Mouse (Mus musculus) mature B cell (primary cell): ENCODE results near the gene Rnf26.

Source experiments
- in situ Hi-C: fragments of 300-500 bp; cut with MboI; formaldehyde crosslinking; loops from 2 replicates; pipeline ENCODE4 v1.14.3; 2019

Rnf26 gene

GRCm38 (mm10) chr9:44113105-44113789 lies at the start of gene Rnf26, which contains the start of gene Gm49380:
Gene Rnf26, minus strand, starts transcription at chr9:44113517.
Gene Gm49380, minus strand, starts transcription at chr9:44113500.
- in situ Hi-C loops, result no loop called here

DNA sequence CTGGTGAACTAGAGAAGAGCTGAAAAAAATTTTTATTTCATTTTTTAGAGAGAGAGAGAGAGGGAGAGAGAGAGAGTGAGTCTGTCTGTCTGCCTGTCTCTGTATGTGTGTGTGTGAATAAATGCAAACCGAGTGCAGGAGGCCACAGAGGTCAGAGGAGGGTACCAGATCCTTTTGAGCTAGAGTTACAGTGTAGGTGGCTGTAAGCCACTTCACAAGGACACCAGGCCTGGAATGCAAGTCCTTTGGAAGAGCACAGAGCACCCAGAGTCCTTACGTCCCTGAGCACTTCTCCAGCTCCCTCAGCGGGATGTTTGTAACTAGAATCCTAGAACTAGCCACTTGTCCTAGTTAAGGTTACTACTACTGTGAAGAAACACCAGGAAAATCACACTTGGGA lies 46.6 kb upstream of the Rnf26 start:
- in situ Hi-C loops, result no loop called here

DNA sequence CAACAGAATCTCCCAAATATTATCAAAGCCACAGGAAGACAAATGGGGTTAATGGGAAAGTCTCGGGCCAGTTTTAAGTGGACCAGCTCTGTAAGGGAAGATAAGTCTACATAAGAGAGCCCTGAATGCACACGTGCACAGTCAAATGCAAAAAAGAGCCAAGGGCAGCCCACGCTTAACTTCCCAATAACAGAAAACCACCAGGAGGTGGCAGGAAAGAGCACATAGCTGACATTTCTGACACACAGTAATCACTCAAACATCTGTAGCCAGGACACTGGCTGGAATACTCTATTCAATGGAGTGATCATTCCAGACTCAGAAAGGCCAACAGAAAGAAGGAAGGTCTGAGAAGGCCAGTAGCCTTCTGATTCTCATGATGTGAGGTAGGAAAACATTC lies 34.0 kb upstream of the Rnf26 start:
- in situ Hi-C loops, result no loop called here

DNA sequence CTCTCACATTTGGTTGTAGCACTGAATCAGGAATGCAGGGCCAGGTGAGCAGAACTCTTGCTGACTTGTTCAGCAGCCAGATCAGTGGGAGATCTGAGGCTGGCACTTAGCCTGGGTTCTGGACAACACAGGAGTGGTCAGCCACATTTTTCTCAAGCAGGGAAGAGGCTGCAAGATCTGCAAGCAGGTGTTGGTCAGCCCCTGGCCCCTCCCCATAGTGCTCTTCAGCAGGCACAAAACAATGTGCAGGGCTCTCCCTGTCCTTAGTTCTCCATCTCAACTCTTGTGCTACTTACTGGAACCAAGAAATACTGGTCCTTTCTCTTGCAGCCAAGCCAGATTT lies 31.4 kb upstream of the Rnf26 start:
- in situ Hi-C loops, result no loop called here

DNA sequence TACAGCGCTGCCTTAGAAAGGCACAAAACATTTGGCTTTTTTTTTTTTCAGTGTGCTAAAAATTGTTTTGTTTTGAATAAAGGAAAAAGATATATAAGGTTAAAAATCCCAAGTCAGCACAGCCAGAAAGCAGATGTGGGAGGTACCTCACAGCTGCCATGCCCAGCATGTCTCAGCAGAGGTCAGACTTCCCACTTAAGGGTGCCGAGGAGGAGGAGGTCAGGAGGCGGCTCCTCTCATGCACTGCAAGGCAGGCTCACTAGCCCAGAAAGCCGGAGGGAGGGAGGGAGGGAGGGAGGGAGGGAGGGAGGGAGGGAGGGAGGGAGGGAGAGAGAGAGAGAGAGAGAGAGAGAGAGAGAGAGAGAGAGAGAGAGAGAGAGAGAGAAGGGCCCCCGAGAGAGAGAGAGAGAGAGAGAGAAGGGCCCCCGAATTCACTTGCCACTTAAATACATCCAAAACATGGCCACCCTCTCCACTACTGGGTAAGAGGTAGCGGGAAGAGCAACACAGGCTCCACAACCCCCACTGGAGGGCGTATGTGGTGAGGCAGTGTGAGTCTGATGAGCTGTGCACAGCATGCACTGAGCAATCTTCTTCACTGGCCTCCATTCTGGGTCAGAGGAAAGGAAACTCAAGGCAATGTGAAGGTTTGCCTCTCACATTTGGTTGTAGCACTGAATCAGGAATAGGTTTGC lies 30.9 kb upstream of the Rnf26 start:
- in situ Hi-C loops, result no loop called here

GRCm38 (mm10) chr9:44143421-44143820 lies 30.1 kb upstream of the Rnf26 start:
- in situ Hi-C loops, result no loop called here

- in situ Hi-C loops, result no loop called here
Measured at GRCm38 (mm10) chr9:44141951-44142350, 28.6 kb upstream of the Rnf26 start.

- in situ Hi-C loops, result no loop called here
Measured at GRCm38 (mm10) chr9:44137846-44138245, 24.5 kb upstream of the Rnf26 start.

GRCm38 (mm10) chr9:44135731-44136411 lies 22.6 kb upstream of the Rnf26 start:
- in situ Hi-C loops, result no loop called here

- in situ Hi-C loops, result no loop called here
Measured at GRCm38 (mm10) chr9:44134851-44135730, 21.8 kb upstream of the Rnf26 start.

DNA sequence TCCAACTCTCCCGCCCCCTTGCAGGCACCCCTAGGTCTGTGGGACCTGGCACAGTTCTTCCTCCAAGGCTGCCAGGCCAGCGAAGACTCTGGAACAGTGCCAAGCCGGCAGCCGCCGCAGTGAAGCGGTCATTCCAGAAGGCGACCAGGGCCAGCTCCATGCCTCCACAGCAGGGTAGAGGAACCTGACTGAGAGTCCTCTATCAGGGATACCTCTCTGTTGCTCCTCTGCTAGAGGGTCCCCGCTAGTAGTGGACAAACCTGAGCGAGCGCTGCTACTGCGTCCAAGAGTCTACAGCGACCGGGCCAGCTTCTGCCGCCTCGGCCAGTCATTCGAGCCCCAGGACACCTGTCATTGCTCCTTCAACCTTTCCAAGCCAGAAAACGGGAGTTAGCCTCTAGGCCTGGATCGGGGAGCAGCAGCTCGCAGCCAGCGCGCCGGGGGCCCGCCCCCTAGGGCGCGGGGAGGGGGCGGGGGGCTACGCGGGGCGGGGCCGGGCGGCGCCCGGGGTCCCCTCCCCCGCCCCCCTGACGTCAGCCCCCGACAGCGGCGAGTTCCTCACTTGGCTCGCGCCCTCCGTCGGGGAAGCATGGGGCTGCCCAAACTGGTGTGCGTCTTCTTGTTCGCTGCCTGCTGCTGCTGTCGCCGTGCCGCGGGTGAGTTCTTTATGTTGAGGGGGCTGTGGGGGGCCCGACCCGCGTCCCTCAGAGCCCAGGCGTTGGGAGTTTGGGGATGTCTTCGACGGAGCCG lies 21.0 kb upstream of the Rnf26 start, which contains the start of gene Mcam:
Gene Mcam, plus strand, starts transcription at position 369 of the 750 bp plus-strand sequence.
- in situ Hi-C loops, result no loop called here

DNA sequence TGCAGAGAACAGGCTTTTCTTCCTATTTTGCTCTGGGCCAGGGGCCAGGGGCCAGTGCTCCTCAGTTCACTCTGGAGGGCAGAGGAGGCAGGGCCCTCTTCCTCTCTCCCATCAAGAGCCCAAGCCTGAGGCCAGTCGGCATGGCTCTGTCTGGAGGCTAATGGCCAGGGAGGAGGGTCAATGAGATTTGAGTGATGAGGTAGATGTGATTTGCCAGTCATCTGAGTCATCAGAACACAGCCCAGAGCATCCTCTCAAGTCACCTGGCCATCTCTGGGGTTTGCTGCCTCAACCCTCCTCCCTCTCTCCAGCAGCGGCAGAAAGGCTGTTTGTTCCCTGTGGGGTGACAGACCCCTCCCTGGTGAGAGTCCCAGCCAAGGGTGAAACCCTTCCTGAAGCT lies 20.0 kb upstream of the Rnf26 start:
- in situ Hi-C loops, result no loop called here

GRCm38 (mm10) chr9:44132200-44132599 lies 18.9 kb upstream of the Rnf26 start:
- in situ Hi-C loops, result no loop called here

DNA sequence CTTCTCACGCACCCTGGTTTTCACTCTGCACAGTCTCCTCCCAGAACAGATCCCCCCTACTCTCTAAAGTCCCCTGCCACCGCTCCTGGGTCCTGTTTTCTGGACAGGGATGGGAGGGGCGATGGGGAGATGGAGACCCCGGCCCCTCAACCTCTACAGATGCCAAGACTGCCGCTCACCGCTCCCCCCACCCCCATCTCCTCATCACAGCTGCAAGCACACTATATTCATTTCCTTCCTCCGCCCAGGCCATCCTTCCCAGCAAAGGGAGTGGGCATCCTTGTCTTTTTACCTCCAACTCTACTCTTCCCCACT lies 17.9 kb upstream of the Rnf26 start:
- in situ Hi-C loops, result no loop called here

DNA sequence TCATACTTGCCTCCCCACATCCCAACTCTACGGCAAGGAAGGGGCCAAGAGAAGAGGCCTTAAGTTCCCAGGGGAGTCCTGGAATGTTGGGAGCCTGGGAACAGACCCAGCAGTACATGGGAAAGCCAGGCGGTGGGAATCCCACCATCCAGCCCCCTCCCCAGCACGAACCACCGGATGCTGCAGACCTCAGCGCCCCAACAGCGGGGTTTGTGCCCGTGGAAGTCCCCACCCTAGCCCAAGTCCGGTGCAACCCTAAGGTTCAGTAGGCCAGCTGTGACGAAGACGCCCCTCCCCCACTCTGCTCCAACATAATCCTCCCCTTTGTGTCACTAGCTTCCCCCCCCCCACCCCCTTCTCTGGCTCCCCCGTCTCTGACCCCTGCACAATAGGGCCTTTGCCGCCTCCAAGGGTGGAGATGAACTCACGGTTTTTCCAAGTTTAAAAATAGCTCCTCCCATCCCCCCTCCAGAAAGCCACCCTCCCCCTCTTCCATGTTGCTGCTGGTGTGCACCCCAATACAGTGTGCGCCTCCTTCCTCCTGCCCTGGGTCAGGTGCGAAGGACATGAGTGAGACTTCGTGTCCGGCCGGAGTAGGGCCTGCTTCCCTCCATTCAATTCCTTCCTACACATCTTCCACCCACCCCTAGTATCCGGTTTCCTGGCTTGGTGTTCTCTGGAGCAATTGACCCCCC lies 17.4 kb upstream of the Rnf26 start:
- in situ Hi-C loops, result no loop called here

DNA sequence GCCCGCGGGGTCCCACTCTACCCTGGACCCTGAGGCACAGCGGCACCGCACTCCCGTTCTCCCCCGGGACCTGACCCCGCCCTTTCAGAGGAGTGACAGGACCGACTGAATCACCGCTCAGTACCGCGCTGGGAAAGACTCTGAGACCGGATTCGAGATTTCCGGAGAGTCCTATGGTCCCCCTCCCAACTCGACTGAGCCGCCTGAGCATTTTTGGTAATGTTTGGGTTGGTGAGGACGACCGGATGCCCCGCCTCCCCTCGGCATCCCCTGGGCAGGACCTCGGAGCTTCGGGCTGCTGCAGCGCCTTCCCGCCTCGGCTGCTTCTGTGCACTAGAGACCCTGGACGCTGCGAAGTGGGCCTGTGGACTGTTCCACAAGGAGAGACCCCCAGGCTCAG lies 16.7 kb upstream of the Rnf26 start:
- in situ Hi-C loops, result no loop called here

DNA sequence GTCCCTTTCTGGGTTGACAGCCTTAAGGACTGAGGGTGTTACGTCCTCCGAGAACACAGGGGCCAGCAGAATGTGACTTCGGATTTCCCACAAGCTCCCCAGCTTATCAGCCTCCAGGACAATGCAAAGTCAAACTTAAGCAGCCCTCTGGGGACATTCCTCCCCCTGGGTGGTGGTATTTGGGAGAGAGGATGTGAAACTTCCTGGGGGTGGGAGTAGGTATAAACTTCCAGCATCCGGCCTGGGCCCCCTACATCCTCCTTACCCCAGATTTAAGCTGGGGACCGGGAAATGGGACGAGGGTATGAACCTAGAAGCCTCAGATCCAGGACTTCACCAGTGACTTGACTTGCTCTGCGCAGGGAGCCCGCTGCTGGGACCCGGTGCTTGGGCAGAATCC lies 16.3 kb upstream of the Rnf26 start:
- in situ Hi-C loops, result loop anchor here (5.0 kb wide), 1 partner anchor 143 kb away; no protein-coding TSS in a partner anchor

- in situ Hi-C loops, result loop anchor here (5.0 kb wide), 1 partner anchor 145 kb away; no protein-coding TSS in a partner anchor
Measured at GRCm38 (mm10) chr9:44127351-44127801, 14.1 kb upstream of the Rnf26 start.

GRCm38 (mm10) chr9:44126746-44127145 lies 13.4 kb upstream of the Rnf26 start:
- in situ Hi-C loops, result loop anchor here (5.0 kb wide), 1 partner anchor 146 kb away; no protein-coding TSS in a partner anchor
